Mouse (Mus musculus): ENCODE data around the gene Fam189a1.

Gene Fam189a1

DNA sequence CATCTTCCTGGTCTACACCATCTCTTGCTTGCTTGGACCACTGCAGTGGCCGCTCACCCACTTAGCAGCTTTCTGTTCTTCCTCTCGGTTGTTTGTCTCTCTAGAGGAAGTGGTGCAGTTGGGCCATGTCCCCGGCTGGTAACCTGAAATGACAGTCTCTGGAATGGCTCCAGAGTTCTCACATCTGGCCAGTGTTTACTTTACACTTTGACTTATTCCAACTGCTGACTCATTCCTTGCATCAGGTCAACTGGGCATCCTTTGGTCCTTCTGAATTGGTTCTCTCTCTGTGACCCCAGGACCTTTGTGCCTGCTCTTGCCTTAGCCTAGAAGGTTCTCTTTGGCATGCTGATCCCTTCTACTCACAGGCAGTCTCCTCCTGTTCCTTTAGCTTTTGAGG lies 427.6 kb downstream of the Fam189a1 start:
- DNase-seq (ENCODE audit: low spot score), result no peak

GRCm38 (mm10) chr7:64728181-64728591 lies 428.2 kb downstream of the Fam189a1 start:
- DNase-seq (ENCODE audit: low spot score), result no peak

DNA sequence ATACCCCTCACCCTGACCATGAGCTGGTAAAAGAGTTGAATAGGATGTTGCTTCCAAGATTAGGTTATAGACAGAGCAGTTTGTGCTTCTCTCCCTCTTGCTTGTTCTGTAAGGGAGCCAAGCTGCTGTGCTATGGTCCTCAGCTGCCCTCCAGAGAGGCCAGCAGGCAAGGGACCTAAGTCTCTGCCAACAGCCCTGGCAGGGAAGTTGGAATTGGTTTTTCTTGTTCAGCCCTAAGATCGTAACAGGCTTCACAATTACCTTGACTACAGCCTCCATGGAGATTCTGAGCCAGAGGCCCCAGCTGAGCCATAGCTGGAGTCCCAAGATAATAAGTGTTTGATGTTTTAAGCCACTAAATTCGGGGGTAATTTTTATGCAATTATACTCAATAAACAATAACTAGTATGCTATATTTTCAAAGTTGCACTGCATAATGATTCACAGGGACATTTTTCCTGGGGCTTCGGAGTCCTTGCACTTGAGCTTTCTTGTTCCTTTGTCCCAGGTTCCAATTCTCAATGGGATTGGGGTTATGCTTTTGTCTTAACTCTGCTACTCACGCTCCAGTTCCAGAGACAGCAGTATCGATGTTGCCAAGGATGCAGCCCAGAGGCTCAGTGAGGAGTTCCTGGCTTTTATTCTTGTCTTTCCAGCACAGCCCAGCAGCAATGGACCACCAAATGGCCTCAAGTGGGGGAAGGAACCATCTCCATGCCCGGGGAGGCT lies 430.2 kb downstream of the Fam189a1 start:
- DNase-seq (ENCODE audit: low spot score), result no peak

DNA sequence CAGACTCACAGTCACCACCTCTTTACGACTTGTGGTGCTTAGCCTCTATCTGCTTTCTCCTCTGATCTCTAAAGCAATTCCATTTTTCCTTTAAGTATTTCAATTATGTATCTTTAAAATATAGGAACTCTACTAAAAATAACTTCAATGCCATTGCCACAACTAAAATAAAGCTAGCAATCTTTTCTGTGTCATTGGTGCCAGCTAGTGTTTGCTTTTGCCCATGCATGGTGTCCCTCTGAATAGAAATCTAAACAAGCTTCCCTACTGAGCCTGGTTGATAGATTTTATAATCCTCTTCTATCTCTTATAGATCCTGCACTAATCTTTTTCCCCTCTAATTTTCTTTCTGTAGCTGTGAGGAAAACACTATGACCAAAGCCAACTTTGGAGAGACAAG lies 432.0 kb downstream of the Fam189a1 start:
- no peak for DNase-seq (ENCODE audit: low spot score)

DNA sequence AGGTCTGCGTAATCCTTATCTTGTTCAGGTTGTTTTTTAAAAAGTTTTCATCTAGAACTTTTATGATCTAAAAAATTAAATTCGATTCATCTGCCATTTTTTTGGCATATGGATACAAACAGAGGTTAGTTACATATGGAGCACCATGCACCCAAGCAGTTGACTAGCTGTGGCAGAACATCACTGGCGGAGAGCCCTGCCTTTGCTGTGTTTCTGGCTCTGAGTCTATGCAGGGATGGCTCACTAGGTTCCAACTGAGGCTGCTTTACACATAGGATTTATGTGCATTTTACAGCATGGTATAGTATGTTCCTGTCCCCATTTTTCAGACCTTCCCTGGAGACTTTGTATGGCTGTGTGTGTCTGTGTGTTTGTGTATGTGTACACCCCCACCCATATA lies 433.1 kb downstream of the Fam189a1 start:
- no peak for DNase-seq (ENCODE audit: low spot score)

- DNase-seq (ENCODE audit: low spot score), result no peak
Observed at GRCm38 (mm10) chr7:64716286-64716685, 440.1 kb downstream of the Fam189a1 start.

- no peak for DNase-seq (ENCODE audit: low spot score)
Observed at GRCm38 (mm10) chr7:64709520-64710262, 446.7 kb downstream of the Fam189a1 start.

DNA sequence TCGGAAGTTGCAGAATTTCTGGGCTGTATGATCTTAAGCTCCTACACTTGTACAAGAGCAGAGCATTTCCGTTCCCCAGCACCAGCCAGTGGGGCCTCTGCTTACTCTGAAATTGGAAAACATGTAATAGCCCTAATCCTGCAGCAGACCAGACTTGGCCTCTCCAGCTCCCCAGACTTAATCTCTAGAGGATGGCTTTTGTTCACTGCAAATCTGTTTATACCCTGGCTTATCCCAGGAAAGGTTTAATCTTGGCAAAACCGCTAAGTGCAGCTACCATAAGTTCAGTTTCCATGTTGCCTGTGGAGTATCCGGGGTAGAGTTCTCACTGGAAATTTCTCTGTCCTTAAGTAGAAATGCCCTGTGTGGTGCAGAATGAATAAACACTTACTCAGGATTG lies 448.2 kb downstream of the Fam189a1 start:
- no peak for DNase-seq (ENCODE audit: low spot score)

Data from ovary, postnatal 14 days (tissue).